Mouse (Mus musculus): Measurements from ENCODE around the gene Tmem178.

Gene Tmem178

GRCm38 (mm10) chr17:80944530-80945198 lies at the start of gene Tmem178:
TSS of gene Tmem178 (plus strand) at chr17:80944632.
- no peak for DNase-seq (ENCODE audit: low spot score)

GRCm38 (mm10) chr17:80896481-80896880 lies 48.0 kb upstream of the Tmem178 start:
- no peak for DNase-seq (ENCODE audit: low spot score)

- no peak for DNase-seq (ENCODE audit: low spot score)
Observed at GRCm38 (mm10) chr17:80897709-80898440, 46.6 kb upstream of the Tmem178 start.

- no peak for DNase-seq (ENCODE audit: low spot score)
Observed at GRCm38 (mm10) chr17:80899513-80900199, 44.8 kb upstream of the Tmem178 start.

- DNase-seq (ENCODE audit: low spot score): no peak
Observed at GRCm38 (mm10) chr17:80900200-80900520, 44.3 kb upstream of the Tmem178 start.

GRCm38 (mm10) chr17:80901885-80902284 lies 42.5 kb upstream of the Tmem178 start:
- DNase-seq (ENCODE audit: low spot score): no peak

GRCm38 (mm10) chr17:80903121-80903875 lies 41.1 kb upstream of the Tmem178 start:
- DNase-seq (ENCODE audit: low spot score): no peak

GRCm38 (mm10) chr17:80904061-80904460 lies 40.4 kb upstream of the Tmem178 start:
- DNase-seq (ENCODE audit: low spot score): no peak

GRCm38 (mm10) chr17:80915666-80916065 lies 28.8 kb upstream of the Tmem178 start:
- DNase-seq (ENCODE audit: low spot score): no peak

- DNase-seq (ENCODE audit: low spot score): no peak
Observed at GRCm38 (mm10) chr17:80919261-80919660, 25.2 kb upstream of the Tmem178 start.

- no peak for DNase-seq (ENCODE audit: low spot score)
Observed at GRCm38 (mm10) chr17:80921286-80922134, 22.9 kb upstream of the Tmem178 start.

GRCm38 (mm10) chr17:80925554-80925953 lies 18.9 kb upstream of the Tmem178 start:
- no peak for DNase-seq (ENCODE audit: low spot score)

- no peak for DNase-seq (ENCODE audit: low spot score)
Observed at GRCm38 (mm10) chr17:80927151-80927550, 17.3 kb upstream of the Tmem178 start.

- DNase-seq (ENCODE audit: low spot score): no peak
Observed at GRCm38 (mm10) chr17:80932716-80933115, 11.7 kb upstream of the Tmem178 start.

- no peak for DNase-seq (ENCODE audit: low spot score)
Observed at GRCm38 (mm10) chr17:80933401-80934029, 10.9 kb upstream of the Tmem178 start.

GRCm38 (mm10) chr17:80935807-80936519 lies 8.5 kb upstream of the Tmem178 start:
- no peak for DNase-seq (ENCODE audit: low spot score)

GRCm38 (mm10) chr17:80936521-80936920 lies 7.9 kb upstream of the Tmem178 start:
- DNase-seq (ENCODE audit: low spot score): no peak

GRCm38 (mm10) chr17:80939833-80940232 lies 4.6 kb upstream of the Tmem178 start:
- no peak for DNase-seq (ENCODE audit: low spot score)

GRCm38 (mm10) chr17:80941857-80942256 lies 2.6 kb upstream of the Tmem178 start:
- no peak for DNase-seq (ENCODE audit: low spot score)

- DNase-seq (ENCODE audit: low spot score): no peak
Observed at GRCm38 (mm10) chr17:80943835-80944529, 450 bp upstream of the Tmem178 start.

Data from T-cell, adult 2 months (primary cell).